Mouse (Mus musculus) stomach, embryonic 14.5 days (tissue): ENCODE results near the gene Zc3h12d. TPM values are rescaled to one million over a fixed set of nuclear protein-coding genes. Genes with fewer than 3 reads are reported as not detected.

Source experiments
- ATAC-seq: fragments of 200-750 bp; cut with Nextera tagmentation; 2 replicates; pipeline ENCODE4 v1.8.0; 2017; ENCODE audit warnings: low read depth, moderate TSS enrichment; ENCODE audit not compliant: insufficient number of reproducible peaks, insufficient read depth, low FRiP score
- H3K27ac ChIP-seq: fragments of 300-500 bp; sonication (generic); 2 replicates; pipeline ENCODE4 v1.5.1; 2014; ENCODE audit warnings: mild to moderate bottlenecking, low read length, moderate library complexity, mixed read lengths
- H3K27me3 ChIP-seq: fragments of 300-500 bp; sonication (generic); 2 replicates; pipeline ENCODE4 v1.6.1; 2014; ENCODE audit warnings: low read length, control low read depth, mixed read lengths; ENCODE audit not compliant: control insufficient read depth, insufficient read depth
- H3K36me3 ChIP-seq: fragments of 300-500 bp; sonication (generic); 2 replicates; pipeline ENCODE4 v1.6.1; 2014; ENCODE audit warnings: mild to moderate bottlenecking, control low read depth, low read length, moderate library complexity, mixed read lengths; ENCODE audit not compliant: control insufficient read depth, insufficient read depth
- H3K4me1 ChIP-seq: fragments of 300-500 bp; sonication (generic); 2 replicates; pipeline ENCODE4 v1.6.1; 2014; ENCODE audit warnings: low read length, control low read depth, mixed read lengths; ENCODE audit not compliant: control insufficient read depth, insufficient read depth
- H3K4me2 ChIP-seq: fragments of 300-500 bp; sonication (generic); replicated peaks from 2 replicates; pipeline ENCODE4 v1.6.1; 2014; ENCODE audit warnings: low read depth, low read length, control low read depth
- H3K4me3 ChIP-seq: fragments of 300-500 bp; sonication (generic); 2 replicates; pipeline ENCODE4 v1.5.1; 2014; ENCODE audit warnings: low read depth, low read length, control low read depth
- H3K9ac ChIP-seq: fragments of 300-500 bp; sonication (generic); replicated peaks from 2 replicates; pipeline ENCODE4 v1.6.1; 2014; ENCODE audit warnings: low read depth, mild to moderate bottlenecking, control low read depth, low read length, moderate library complexity, mixed read lengths
- H3K9me3 ChIP-seq: fragments of 300-500 bp; sonication (generic); 2 replicates; pipeline ENCODE4 v1.6.1; 2016; ENCODE audit warnings: low read depth, low read length, control low read depth; ENCODE audit not compliant: control insufficient read depth
- WGBS: fragments of 180-500 bp; shearing (Covaris S2); extraction: QIAGEN DNeasy Blood & Tissue Kit; methylation state at CpG from one replicate; pipeline ENCODE4 v1.1.7; 2014; 5-methylcytosine and 5-hydroxymethylcytosine counted together
- polyA plus RNA-seq: library from polyadenylated mRNA; unstranded; fragments of >200 nt; fragmentation: Nextera tagmentation; extraction: Ambion mirVana; gene quantifications from 2 replicates; pipeline ENCODE4 v1.2.1, GENCODE M21; 2014

Zc3h12d gene
- 0.17 TPM in 1 of 2 replicates, not detected in the other for polyA plus RNA-seq

DNA sequence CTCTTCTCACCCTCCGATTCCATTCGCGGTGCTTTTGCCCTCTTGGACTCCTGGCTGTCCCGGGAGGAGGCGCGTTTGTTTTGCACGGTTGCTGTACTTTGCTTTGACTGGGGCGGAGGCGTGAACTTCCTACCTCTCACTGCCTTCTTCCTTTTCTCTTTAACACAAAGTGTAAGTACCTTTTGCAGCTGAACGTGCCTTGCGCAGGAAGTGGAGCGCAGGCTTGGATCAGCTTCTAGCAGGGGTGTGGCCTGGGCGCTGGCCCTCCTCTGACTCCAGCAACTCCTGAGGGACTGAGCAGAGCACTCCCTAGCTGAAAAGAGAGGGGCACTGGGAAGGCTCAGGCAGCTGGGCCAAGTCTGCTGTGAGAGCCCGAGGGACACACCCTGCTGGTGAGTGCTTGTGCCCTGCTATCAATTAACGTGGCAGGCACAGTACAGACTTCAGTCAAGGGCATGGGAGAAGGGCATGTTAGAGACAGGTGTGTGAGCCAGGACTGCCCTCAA is at the start of gene Zc3h12d:
Zc3h12d (plus strand) TSS at position 300 of the 506 bp plus-strand sequence.
- WGBS: 6% methylated on average over 15 of the region's 15 CpGs
- no peaks in the 10 kb centered on the region for H3K36me3 ChIP-seq
- peak within 1 kb of the TSS; percentile 16; the same call in 1 of the 2 replicates for H3K4me3 ChIP-seq
- 0 out of 2 replicates have a peak, but pooled peaks cover 5% of the 10 kb centered on the region for H3K4me1 ChIP-seq
- ATAC-seq: peak; percentile 87
- no peak within 1 kb of the TSS for H3K27ac ChIP-seq
- no peaks in the 10 kb centered on the region for H3K9me3 ChIP-seq
- H3K9ac ChIP-seq: no peak within 1 kb of the TSS
- peak within 1 kb of the TSS; percentile 40 for H3K4me2 ChIP-seq
- no peaks in the 10 kb centered on the region for H3K27me3 ChIP-seq

GRCm38 (mm10) chr10:7787319-7787718 is 45.0 kb upstream of the Zc3h12d start:
- Histone ChIP-seq H3K9me3 (no peaks in the 10 kb centered on the region), H3K4me3 (no peak overlapping the region), H3K27me3 (no peaks in the 10 kb centered on the region), H3K9ac (no peak overlapping the region), H3K4me2 (no peak overlapping the region), H3K27ac (no peak overlapping the region), H3K36me3 (peaks cover 13% of the 10 kb centered on the region; the same call in 1 of the 2 replicates), H3K4me1 (peaks cover 4% of the 10 kb centered on the region; the same call in 1 of the 2 replicates)
- WGBS: 33% methylated on average over 2 of the region's 2 CpGs
- ATAC-seq: no peak

DNA sequence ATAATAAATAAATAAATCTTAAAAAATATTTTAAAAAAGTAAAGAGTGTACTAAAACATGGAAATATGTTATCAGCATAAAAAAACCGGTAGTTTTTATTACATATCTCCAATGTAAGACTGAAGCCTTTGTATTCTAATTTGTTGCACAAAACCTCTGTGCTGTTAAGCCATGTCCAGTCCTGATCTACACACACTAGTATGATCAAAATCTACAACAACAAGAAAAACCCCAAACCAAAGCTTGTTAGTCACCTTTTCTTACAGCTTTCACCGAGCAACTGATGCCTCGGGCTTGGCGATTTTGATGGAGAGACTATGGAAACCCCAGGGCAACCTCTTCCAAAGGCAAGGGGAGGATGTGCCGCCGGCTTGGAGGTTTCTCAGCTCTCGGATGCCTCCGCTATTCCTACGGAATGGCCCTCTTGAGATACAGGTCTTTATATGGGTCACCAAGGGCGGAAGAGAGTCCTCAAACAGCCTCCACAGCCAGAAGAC is 40.0 kb upstream of the Zc3h12d start:
- Histone ChIP-seq H3K4me3 (peak overlapping the region; percentile 89), H3K9ac (peak overlapping the region; percentile 66), H3K4me1 (peaks cover 14% of the 10 kb centered on the region), H3K27ac (peak overlapping the region; percentile 13; the same call in 1 of the 2 replicates), H3K4me2 (peak overlapping the region; percentile 48), H3K9me3 (no peaks in the 10 kb centered on the region), H3K27me3 (no peaks in the 10 kb centered on the region), H3K36me3 (peaks cover 27% of the 10 kb centered on the region)
- WGBS: 1% methylated on average over 10 of the region's 10 CpGs
- ATAC-seq: no peak; the same call in 1 of the 2 replicates

DNA sequence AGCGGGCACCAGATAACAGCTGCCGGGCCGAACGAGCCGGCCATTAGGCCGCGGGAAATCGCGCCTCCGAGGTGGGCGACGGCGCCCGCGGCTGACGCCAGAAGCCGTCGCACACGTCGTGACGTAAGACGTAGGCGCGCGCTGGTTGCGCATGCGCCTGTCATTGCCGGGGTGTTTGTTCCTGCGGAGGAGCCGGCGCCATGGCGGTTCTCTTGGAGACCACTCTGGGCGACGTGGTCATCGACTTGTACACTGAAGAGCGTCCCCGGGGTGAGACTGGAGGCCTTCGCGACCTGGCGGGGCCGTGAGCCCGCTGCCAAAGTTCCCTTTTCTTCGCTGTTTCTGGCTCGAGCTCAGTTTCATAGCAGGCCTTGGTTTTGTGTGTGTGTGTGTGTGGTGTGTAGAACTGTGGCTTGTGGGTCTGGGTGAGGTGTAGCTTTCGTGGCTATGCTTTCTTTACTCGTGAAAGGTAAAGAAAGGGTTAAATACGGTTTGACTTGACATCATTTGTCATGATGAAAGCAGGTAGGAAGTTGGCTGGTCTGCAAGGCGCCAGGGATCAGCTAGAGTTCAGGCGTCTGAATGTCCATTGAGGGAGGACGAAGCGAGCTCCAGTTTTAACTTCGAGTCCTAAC is 39.4 kb upstream of the Zc3h12d start, which contains the start of the genes Ginm1 and Ppil4:
Ginm1 (minus strand) TSS at position 74 of the 635 bp plus-strand sequence.
Ppil4 (plus strand) TSS at position 141 of the 635 bp plus-strand sequence.
- ATAC-seq: peak; percentile 92
- Histone ChIP-seq H3K9ac (peak within 1 kb of the TSS; percentile 66), H3K27ac (peak within 1 kb of the TSS; percentile 13; the same call in 1 of the 2 replicates), H3K36me3 (peaks cover 27% of the 10 kb centered on the region), H3K9me3 (no peaks in the 10 kb centered on the region), H3K4me3 (peak within 1 kb of the TSS; percentile 89), H3K27me3 (no peaks in the 10 kb centered on the region), H3K4me2 (peak within 1 kb of the TSS; percentile 59), H3K4me1 (peaks cover 14% of the 10 kb centered on the region)
- WGBS: under 1% methylated on average over 52 of the region's 52 CpGs

DNA sequence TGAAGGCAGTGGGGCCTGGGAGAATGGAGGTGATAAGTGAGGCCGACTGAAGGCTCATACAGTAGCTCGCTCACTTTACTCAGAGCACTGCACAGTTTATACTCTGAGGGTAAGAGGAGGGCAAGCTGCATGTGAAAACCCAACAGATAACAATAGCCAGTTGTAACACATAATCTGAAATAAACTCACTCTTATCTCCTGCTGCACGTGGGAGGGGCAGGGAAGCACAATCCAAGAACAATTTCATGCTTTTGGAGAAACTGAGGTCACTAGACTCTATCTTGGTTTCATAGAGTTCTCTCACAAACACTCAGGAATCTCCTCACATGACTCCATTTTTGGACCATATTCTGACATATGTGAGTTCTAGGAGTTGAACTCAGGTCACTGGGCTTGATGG is 31.0 kb upstream of the Zc3h12d start:
- no peak overlapping the region for H3K27ac ChIP-seq
- no peak overlapping the region for H3K4me2 ChIP-seq
- H3K27me3 ChIP-seq: no peaks in the 10 kb centered on the region
- H3K36me3 ChIP-seq: peaks cover 62% of the 10 kb centered on the region
- no peaks in the 10 kb centered on the region for H3K4me1 ChIP-seq
- ATAC-seq: no peak
- WGBS: 92% methylated on average over 3 of the region's 3 CpGs
- H3K9me3 ChIP-seq: no peaks in the 10 kb centered on the region
- no peak overlapping the region for H3K9ac ChIP-seq
- H3K4me3 ChIP-seq: no peak overlapping the region

- no peak for ATAC-seq
- no peak overlapping the region for H3K9ac ChIP-seq
- 93% methylated on average over 2 of the region's 2 CpGs for WGBS
Observed at GRCm38 (mm10) chr10:7802519-7803140, 29.6 kb upstream of the Zc3h12d start.

DNA sequence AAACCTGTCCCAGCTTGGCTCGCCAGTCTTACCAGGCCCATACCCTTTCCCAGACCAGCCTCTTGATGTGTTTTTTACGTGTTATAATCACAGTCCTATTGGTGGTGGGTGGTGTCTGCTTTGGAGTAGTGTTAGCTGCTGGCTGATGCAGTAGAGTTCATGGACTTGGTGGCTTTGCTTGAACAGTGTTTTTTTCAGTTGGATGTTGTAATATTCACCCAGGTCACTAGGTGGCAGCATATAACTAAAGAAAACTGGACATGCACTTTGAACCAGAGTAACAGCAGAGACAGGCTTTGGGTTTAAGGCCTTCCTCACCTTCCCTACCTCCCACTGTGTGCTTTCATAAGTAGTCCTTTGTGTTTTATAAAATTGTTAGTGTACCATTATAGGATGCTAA is 22.3 kb upstream of the Zc3h12d start:
- no peak overlapping the region for H3K4me3 ChIP-seq
- H3K27me3 ChIP-seq: no peaks in the 10 kb centered on the region
- H3K9ac ChIP-seq: no peak overlapping the region
- H3K9me3 ChIP-seq: no peaks in the 10 kb centered on the region
- peaks cover 49% of the 10 kb centered on the region for H3K36me3 ChIP-seq
- no peak overlapping the region for H3K4me2 ChIP-seq
- 55% methylated on average over 2 of the region's 2 CpGs for WGBS
- ATAC-seq: 0 out of 2 replicates have a peak, but pooled peaks have one; percentile 49
- no peak overlapping the region for H3K27ac ChIP-seq
- no peaks in the 10 kb centered on the region for H3K4me1 ChIP-seq

More at GRCm38 (mm10) chr10:7802519-7803140, 29.6 kb upstream of the Zc3h12d start:
- no peaks in the 10 kb centered on the region for H3K4me1 ChIP-seq
- H3K4me2 ChIP-seq: no peak overlapping the region
- peaks cover 57% of the 10 kb centered on the region for H3K36me3 ChIP-seq
- no peak overlapping the region for H3K27ac ChIP-seq
- no peaks in the 10 kb centered on the region for H3K9me3 ChIP-seq
- H3K27me3 ChIP-seq: no peaks in the 10 kb centered on the region
- H3K4me3 ChIP-seq: no peak overlapping the region

- Histone ChIP-seq H3K9me3 (no peaks in the 10 kb centered on the region), H3K4me2 (no peak overlapping the region), H3K9ac (no peak overlapping the region), H3K4me1 (no peaks in the 10 kb centered on the region), H3K27ac (no peak overlapping the region), H3K27me3 (no peaks in the 10 kb centered on the region), H3K36me3 (peaks cover 35% of the 10 kb centered on the region), H3K4me3 (no peak overlapping the region)
- WGBS: 83% methylated on average over 2 of the region's 2 CpGs
- ATAC-seq: no peak
Observed at GRCm38 (mm10) chr10:7816476-7816875, 15.8 kb upstream of the Zc3h12d start.
